Mouse (Mus musculus): ENCODE data around the gene Il1rapl2.
"Not testable (repeated sequence)": the region's sequence is repeated elsewhere in the genome, so short reads cannot be mapped to it uniquely, and the experiment has no call there.

Il1rapl2 gene

DNA sequence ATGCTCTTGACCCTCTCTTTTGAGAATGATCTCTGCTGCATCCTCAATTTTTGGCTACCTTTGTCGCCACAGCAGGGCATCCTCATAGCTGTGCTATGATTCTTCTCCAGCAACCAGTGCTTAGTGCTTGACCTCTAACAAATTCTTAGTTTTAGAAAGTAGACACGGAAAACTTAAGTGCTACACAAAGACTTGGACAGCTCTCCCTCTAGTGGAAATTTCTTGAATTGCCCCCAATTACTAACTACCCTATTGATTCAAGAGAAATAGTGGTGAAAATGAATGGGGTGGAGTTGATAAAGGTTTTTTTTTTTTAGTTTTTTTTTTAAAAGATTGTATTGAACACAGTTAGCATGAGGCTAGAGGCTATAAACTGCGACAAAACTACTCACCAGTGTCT, 599.7 kb downstream of the Il1rapl2 start:
- no peak for DNase-seq (ENCODE audit: low spot score in 2 of 2)

DNA sequence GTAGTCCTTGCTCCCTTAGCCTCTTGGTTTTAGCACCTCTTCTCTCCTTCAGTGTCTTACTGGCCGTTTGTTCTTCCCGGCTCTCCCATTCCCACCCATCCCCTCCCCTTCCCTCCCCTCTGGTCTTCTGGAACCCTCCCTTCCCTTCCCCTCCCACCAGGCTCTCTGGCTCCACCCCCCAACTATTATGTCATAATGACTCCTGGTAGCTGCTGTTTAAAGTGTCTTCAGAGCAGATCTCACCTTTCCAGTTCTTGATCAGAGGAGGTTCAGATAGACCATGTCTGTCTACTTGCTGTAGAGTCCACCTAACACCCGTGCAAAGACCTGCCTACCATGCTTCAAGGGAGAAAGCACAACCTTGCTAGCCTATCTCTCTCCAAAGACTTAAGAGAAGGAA, 639.1 kb downstream of the Il1rapl2 start, which contains the start of gene Tex13a:
TSS of gene Tex13a (minus strand) at position 101 of the 400 bp plus-strand sequence.
- no peak for DNase-seq (ENCODE audit: low spot score in 2 of 2)

DNA sequence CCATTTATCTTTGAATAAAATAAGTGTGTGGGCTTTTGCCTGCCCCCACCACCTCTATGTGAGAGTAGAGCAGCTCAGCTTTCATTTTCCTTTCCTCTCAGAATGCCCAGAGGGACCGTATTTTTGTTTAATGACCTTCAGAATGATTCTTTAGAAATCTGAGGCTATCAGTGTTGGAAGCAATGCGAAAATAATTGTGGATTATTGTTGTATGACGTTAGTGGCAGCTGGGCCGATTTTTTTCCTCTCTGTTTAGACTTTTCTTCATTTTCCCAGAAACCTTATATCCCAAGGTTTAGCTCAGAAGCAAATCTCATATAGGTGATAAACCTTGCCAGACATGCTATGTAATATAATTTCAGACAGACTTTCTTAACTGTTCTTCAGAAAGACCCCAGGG, 664.2 kb downstream of the Il1rapl2 start:
- DNase-seq (ENCODE audit: low spot score in 2 of 2), result no peak

- not testable (repeated sequence) for DNase-seq (ENCODE audit: low spot score in 2 of 2)
These were observed 778.3 kb downstream of the Il1rapl2 start for GRCm38 (mm10) chrX:138348736-138349135.

- no peak for DNase-seq (ENCODE audit: low spot score in 2 of 2)
These were observed 863.4 kb downstream of the Il1rapl2 start for GRCm38 (mm10) chrX:138433794-138434193.

- DNase-seq (ENCODE audit: low spot score in 2 of 2), result no peak
These were observed 867.5 kb downstream of the Il1rapl2 start for GRCm38 (mm10) chrX:138437939-138438338.

GRCm38 (mm10) chrX:138449856-138450255, 879.4 kb downstream of the Il1rapl2 start:
- DNase-seq (ENCODE audit: low spot score in 2 of 2), result no peak

DNA sequence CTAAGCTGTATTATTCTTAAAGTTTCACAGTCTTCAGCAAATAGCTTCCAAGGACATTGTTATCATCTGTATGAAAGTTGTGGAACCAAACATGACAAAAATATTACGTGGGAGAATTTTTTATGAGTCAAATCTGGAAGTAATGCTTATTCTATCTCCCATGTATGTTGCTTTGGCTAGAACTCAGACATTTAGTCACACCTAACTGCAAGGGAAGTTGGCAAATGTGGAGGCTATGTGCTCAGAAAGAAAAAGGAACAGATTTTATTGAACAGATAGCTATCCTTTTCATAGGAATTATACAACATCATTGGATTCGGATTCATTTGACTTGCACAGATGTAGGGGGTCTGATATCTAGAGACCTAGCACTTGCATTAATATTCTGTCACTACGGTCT, 908.1 kb downstream of the Il1rapl2 start:
- DNase-seq (ENCODE audit: low spot score in 2 of 2), result no peak

DNA sequence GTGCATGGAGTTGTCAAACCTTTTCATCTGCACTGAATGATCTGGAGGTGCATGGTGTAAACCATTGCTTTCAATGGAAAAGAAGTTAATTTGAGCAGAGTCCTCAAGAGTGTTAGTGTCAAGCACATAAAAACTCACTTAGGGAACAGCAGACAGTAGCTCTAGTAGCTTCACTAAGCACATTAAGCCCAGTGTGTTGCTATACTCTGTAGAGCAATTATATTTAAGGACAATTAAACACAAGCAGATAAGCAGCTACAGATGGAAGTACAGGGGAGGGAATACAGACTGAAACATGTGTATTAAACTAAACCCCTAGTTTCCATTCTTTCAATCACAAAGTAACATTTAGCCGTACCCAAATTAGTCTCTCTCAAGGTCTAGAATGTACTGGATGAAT, 930.1 kb downstream of the Il1rapl2 start:
- DNase-seq (ENCODE audit: low spot score in 2 of 2), result no peak

GRCm38 (mm10) chrX:138505049-138505448, 934.6 kb downstream of the Il1rapl2 start:
- no peak for DNase-seq (ENCODE audit: low spot score in 2 of 2)

- DNase-seq (ENCODE audit: low spot score in 2 of 2), result no peak
These were observed 1049.7 kb downstream of the Il1rapl2 start for GRCm38 (mm10) chrX:138620106-138620505.

GRCm38 (mm10) chrX:138625311-138625710, 1054.9 kb downstream of the Il1rapl2 start:
- DNase-seq (ENCODE audit: low spot score in 2 of 2), result no peak

GRCm38 (mm10) chrX:138722372-138722771, 1152.0 kb downstream of the Il1rapl2 start:
- no peak for DNase-seq (ENCODE audit: low spot score in 2 of 2)

DNA sequence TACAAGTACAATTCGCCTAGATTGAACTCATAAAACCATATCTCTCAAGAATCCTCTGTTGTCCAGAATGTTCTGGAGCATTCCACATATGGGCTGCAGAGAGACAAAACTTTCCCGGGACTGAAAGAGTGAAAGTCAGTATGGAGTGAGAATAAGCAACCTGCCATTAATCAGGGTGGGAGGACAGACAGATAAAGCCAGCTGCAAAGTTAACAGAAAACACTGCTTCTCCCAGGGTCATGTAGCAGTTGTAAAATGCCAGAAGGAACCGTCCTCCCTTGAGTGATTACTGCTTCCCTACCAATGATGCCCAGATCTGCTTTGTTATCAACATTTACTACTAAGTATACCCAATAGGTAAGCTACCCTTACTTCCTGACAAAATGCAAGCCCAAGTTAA, 1230.5 kb downstream of the Il1rapl2 start:
- DNase-seq (ENCODE audit: low spot score in 2 of 2), result no peak

- no peak for DNase-seq (ENCODE audit: low spot score in 2 of 2)
These were observed 1261.5 kb downstream of the Il1rapl2 start for GRCm38 (mm10) chrX:138831876-138832275.

- no peak for DNase-seq (ENCODE audit: low spot score in 2 of 2)
These were observed 1263.5 kb downstream of the Il1rapl2 start for GRCm38 (mm10) chrX:138833894-138834293.

- no peak for DNase-seq (ENCODE audit: low spot score in 2 of 2)
These were observed 1268.0 kb downstream of the Il1rapl2 start for GRCm38 (mm10) chrX:138838381-138838780.

Measured in right cerebral cortex, postnatal 10 days (tissue).